Mouse (Mus musculus) embryonic facial prominence, embryonic 12.5 days (tissue): ENCODE measurements around the gene Cry1. TPM values are rescaled to one million over a fixed set of nuclear protein-coding genes. Genes with fewer than 3 reads are reported as not detected.

Experiments used
- ATAC-seq: fragments of 200-750 bp; cut with Nextera tagmentation; 2 replicates; pipeline ENCODE4 v1.8.0; 2017; ENCODE audit not compliant: insufficient number of reproducible peaks, insufficient read depth, low FRiP score, low TSS enrichment
- H3K27ac ChIP-seq: fragments of 300-500 bp; sonication (generic); 2 replicates; pipeline ENCODE4 v1.5.1; 2016; ENCODE audit warnings: mild to moderate bottlenecking
- H3K27me3 ChIP-seq: fragments of 300-500 bp; sonication (generic); 2 replicates; pipeline ENCODE4 v1.6.1; 2016; ENCODE audit warnings: mild to moderate bottlenecking, moderate library complexity
- H3K36me3 ChIP-seq: fragments of 300-500 bp; sonication (generic); 2 replicates; pipeline ENCODE4 v1.6.1; 2016; ENCODE audit warnings: mild to moderate bottlenecking
- H3K4me1 ChIP-seq: fragments of 300-500 bp; sonication (generic); 2 replicates; pipeline ENCODE4 v1.6.1; 2016
- H3K4me2 ChIP-seq: fragments of 300-500 bp; sonication (generic); replicated peaks from 2 replicates; pipeline ENCODE4 v1.6.1; 2016; ENCODE audit warnings: mild to moderate bottlenecking, moderate library complexity
- H3K4me3 ChIP-seq: fragments of 300-500 bp; sonication (generic); 2 replicates; pipeline ENCODE4 v1.5.1; 2016; ENCODE audit warnings: mild to moderate bottlenecking
- H3K9ac ChIP-seq: fragments of 300-500 bp; sonication (generic); 2 replicates; pipeline ENCODE4 v1.6.1; 2016; ENCODE audit warnings: mild to moderate bottlenecking, moderate library complexity
- H3K9me3 ChIP-seq: fragments of 300-500 bp; sonication (generic); 2 replicates; pipeline ENCODE4 v1.6.1; 2016; ENCODE audit warnings: mild to moderate bottlenecking, moderate library complexity
- WGBS: fragments of 180-500 bp; shearing (Covaris S2); methylation state at CpG from one replicate; pipeline ENCODE4 v1.1.7; 2016; 5-methylcytosine and 5-hydroxymethylcytosine counted together
- polyA plus RNA-seq: library from polyadenylated mRNA; unstranded; fragments of >200 nt; fragmentation: Nextera tagmentation; extraction: Ambion mirVana; gene quantifications from 2 replicates; pipeline ENCODE4 v1.2.1, GENCODE M21; 2016

Cry1 gene
- 37.8 and 38.4 TPM in 2 replicates for polyA plus RNA-seq

DNA sequence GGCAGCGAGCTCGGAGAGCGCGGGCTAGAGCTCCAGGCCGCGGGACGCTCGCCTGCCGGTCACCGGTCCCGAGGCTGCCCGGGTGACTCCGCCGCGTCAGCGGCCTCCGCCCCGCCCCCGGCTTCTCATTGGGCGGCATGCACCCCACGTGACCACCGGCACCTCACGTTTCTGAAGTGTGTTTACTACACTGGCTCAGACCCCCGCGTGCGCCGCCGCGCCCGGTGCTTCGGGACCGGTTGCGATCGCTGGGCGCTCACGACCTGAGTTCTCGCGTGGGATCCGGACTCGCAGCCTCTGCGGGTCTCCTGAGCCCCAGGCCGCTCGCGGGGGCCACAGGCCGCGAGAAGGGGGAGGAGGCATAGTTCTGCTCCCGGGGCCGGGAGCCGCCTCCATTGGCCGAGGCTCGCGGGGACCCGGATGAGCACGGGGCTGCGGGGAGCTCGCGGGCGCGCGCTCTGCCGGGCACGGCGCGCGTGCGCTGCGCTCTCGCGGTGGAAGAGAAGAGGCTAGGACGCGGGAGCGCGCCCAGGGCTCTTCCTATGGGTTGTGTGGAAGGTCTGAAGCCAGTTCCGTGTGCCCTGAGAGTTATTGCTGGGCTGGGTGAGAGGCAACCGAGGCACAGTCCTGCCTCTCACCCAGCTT, at the start of gene Cry1:
Gene Cry1 (minus strand): TSS at position 101 of the 645 bp plus-strand sequence.
- no peaks in the 10 kb centered on the region for H3K27me3 ChIP-seq
- WGBS: under 1% methylated on average over 73 of the region's 75 CpGs
- H3K4me3 ChIP-seq: peak within 1 kb of the TSS; percentile 64
- peak within 1 kb of the TSS; percentile 97 for H3K4me2 ChIP-seq
- H3K27ac ChIP-seq: peak within 1 kb of the TSS; percentile 88
- H3K4me1 ChIP-seq: peaks cover 13% of the 10 kb centered on the region; the same call in 1 of the 2 replicates
- peak within 1 kb of the TSS; percentile 70 for H3K9ac ChIP-seq
- H3K36me3 ChIP-seq: no peaks in the 10 kb centered on the region
- no peaks in the 10 kb centered on the region for H3K9me3 ChIP-seq
- ATAC-seq: peak; percentile 90

DNA sequence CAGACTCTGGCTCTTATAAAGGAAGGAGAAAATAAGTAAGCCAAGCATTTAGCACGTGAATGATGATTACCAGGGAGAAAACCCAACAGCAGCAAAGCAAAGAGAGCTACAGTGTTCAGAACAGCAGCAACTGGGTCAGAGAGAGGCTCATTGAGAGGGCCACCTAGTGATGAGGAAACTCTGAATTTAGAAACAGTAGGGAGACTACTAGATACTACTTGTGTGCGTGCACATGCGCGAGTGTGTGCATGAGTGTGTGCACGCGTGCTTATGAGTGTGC, 36.8 kb upstream of the Cry1 start:
- Histone ChIP-seq H3K9me3 (no peaks in the 10 kb centered on the region), H3K4me2 (0 out of 2 replicates have a peak overlapping the region, but pooled peaks have one; percentile 19), H3K27ac (no peak overlapping the region), H3K27me3 (no peaks in the 10 kb centered on the region; the same call in 1 of the 2 replicates), H3K9ac (no peak overlapping the region), H3K4me1 (no peaks in the 10 kb centered on the region), H3K36me3 (no peaks in the 10 kb centered on the region), H3K4me3 (no peak overlapping the region)
- 85% methylated on average over 6 of the region's 6 CpGs for WGBS
- no peak for ATAC-seq

DNA sequence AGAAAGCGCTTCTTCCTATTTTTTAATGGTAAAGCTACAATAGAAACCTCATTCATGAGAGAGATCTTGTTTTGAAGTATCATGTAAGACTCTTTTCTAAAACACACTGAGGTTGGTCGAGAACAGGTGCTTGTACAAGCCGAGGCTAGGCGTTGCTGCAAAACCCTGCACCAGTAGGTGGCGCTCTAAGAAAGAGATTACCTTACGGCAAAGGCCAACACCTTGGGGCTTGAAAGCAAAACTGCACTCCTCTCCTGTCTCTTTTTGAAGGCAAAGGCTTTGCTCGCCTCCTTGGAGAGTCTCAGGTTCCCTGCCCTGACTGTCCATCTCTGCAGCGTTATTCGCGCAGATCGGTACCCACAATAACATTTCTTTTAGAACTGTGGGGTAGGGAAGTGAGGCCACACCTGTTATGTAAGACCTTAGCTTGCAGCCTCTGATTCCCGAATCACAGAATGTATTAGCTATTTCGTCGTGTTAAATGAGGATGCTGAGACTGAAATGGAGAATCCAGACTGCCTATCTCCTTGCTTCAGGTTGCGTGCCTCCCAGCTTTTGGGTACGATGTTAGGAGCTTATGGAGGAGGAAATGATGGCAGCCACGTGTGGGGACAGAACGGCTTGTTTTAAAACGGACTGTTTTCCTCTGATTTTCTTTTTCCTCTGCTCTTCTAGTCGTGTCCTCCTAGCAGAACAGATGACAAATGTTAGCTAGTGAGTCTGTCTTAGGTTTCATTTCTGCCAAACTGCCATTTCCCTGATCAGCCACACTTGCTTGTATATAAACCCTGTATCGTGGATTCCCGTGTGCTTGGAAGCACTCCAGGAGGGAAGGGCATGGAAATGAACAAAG, 36.3 kb upstream of the Cry1 start:
- H3K4me1 ChIP-seq: no peaks in the 10 kb centered on the region
- no peak overlapping the region for H3K27ac ChIP-seq
- peak overlapping the region; percentile 19; the same call in 1 of the 2 replicates for H3K4me2 ChIP-seq
- no peaks in the 10 kb centered on the region for H3K36me3 ChIP-seq
- WGBS: 35% methylated on average over 22 of the region's 22 CpGs
- no peak overlapping the region for H3K9ac ChIP-seq
- H3K9me3 ChIP-seq: no peaks in the 10 kb centered on the region
- H3K4me3 ChIP-seq: no peak overlapping the region
- H3K27me3 ChIP-seq: no peaks in the 10 kb centered on the region; the same call in 1 of the 2 replicates
- ATAC-seq: 0 out of 2 replicates have a peak, but pooled peaks have one; percentile 28

GRCm38 (mm10) chr10:85214847-85215246, 30.0 kb upstream of the Cry1 start:
- H3K4me3 ChIP-seq: no peak overlapping the region
- H3K36me3 ChIP-seq: no peaks in the 10 kb centered on the region
- no peak overlapping the region for H3K4me2 ChIP-seq
- H3K4me1 ChIP-seq: no peaks in the 10 kb centered on the region
- ATAC-seq: no peak
- H3K27me3 ChIP-seq: no peaks in the 10 kb centered on the region
- H3K27ac ChIP-seq: no peak overlapping the region
- WGBS: 74% methylated on average over 5 of the region's 5 CpGs
- H3K9ac ChIP-seq: no peak overlapping the region
- no peaks in the 10 kb centered on the region for H3K9me3 ChIP-seq

- Histone ChIP-seq H3K4me2 (no peak overlapping the region), H3K36me3 (no peaks in the 10 kb centered on the region), H3K9ac (no peak overlapping the region), H3K27ac (no peak overlapping the region), H3K4me1 (no peaks in the 10 kb centered on the region), H3K9me3 (no peaks in the 10 kb centered on the region), H3K27me3 (no peaks in the 10 kb centered on the region), H3K4me3 (no peak overlapping the region)
- WGBS: 90% methylated on average over 5 of the region's 5 CpGs
- no peak for ATAC-seq
Observed at GRCm38 (mm10) chr10:85211673-85212072, 26.8 kb upstream of the Cry1 start.

GRCm38 (mm10) chr10:85210125-85210524, 25.3 kb upstream of the Cry1 start:
- 68% methylated on average over 3 of the region's 3 CpGs for WGBS
- Histone ChIP-seq H3K27me3 (no peaks in the 10 kb centered on the region), H3K4me3 (no peak overlapping the region), H3K36me3 (no peaks in the 10 kb centered on the region), H3K27ac (no peak overlapping the region), H3K9ac (no peak overlapping the region), H3K9me3 (no peaks in the 10 kb centered on the region), H3K4me2 (no peak overlapping the region), H3K4me1 (no peaks in the 10 kb centered on the region)
- ATAC-seq: no peak

GRCm38 (mm10) chr10:85209119-85209605, 24.3 kb upstream of the Cry1 start:
- Histone ChIP-seq H3K27me3 (no peaks in the 10 kb centered on the region), H3K9ac (no peak overlapping the region), H3K4me2 (no peak overlapping the region), H3K4me3 (no peak overlapping the region), H3K27ac (no peak overlapping the region), H3K4me1 (no peaks in the 10 kb centered on the region), H3K36me3 (no peaks in the 10 kb centered on the region), H3K9me3 (no peaks in the 10 kb centered on the region)
- no peak for ATAC-seq

DNA sequence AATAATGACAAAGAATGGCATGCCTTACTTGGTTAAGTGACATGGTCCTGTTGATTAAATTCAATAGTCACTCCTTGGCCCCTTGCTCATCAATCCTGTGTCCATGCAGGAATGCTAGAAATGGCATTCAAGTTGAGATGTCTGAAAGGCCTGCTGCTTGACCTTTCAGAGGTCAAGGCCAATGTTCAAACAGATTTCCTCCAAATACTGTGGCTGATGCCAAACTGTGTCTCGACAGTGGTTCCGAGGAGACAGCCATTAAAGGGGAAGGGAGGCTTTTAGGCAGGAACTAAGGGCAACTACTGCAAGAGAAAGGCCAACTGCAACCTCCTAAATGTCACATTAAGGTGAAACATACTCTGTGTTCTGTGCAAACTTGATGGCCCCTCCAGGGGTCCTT, 20.5 kb upstream of the Cry1 start:
- no peak overlapping the region for H3K4me3 ChIP-seq
- 42% methylated on average over 2 of the region's 2 CpGs for WGBS
- no peaks in the 10 kb centered on the region for H3K27me3 ChIP-seq
- no peak overlapping the region for H3K27ac ChIP-seq
- no peaks in the 10 kb centered on the region for H3K36me3 ChIP-seq
- H3K9me3 ChIP-seq: no peaks in the 10 kb centered on the region
- no peaks in the 10 kb centered on the region for H3K4me1 ChIP-seq
- no peak overlapping the region for H3K4me2 ChIP-seq
- no peak overlapping the region for H3K9ac ChIP-seq
- no peak for ATAC-seq

DNA sequence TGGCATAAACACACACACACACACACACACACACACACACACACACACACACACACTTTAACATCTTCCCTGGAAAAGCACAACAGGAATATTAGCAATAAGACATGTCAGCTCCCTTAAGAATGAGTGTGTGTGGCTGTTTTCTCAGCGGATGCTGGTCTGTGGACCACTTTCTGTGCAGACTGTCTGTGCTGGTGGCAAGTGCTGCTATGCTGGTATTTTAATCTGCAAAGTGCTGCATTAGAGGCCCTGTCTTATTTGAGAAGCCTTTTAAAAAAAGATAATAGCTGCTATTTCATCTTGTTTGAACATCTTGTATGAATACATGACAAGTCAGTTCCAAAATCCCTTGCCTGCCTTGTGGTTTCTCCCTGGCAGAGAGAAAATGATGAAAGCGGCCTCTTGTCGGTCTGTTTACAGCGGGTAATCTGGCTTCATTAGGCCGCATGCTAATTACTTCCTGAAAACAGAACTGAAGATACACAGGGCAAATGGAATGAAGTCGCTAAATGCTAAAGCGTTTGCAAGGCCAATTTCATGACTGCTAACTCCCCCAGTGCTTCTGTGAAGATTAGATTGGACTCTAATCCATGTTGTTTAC, 19.5 kb upstream of the Cry1 start:
- no peaks in the 10 kb centered on the region for H3K27me3 ChIP-seq
- no peak overlapping the region for H3K27ac ChIP-seq
- ATAC-seq: no peak
- H3K9me3 ChIP-seq: no peaks in the 10 kb centered on the region
- no peak overlapping the region for H3K4me2 ChIP-seq
- 29% methylated on average over 7 of the region's 7 CpGs for WGBS
- H3K4me3 ChIP-seq: no peak overlapping the region
- H3K4me1 ChIP-seq: no peaks in the 10 kb centered on the region
- H3K36me3 ChIP-seq: no peaks in the 10 kb centered on the region
- no peak overlapping the region for H3K9ac ChIP-seq

DNA sequence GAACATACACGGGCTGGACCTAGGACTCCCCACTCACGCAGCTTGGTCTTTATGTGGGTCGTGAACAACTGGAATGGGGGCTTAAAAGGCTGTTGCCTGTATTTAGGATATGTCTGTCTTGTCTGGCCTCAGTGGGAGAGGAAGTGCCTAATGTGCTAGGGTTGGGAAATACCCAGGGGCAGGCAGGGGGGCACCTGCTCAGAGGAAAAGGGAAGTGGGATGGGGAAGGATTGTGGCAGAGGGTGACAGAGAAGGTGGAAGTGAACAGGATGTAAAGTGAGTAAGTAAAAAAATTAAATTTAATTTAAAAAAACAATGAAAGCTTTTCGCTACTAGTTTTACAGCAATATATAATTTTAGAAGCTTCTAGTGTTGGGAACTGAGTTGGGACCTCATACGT, 9.7 kb upstream of the Cry1 start:
- Histone ChIP-seq H3K4me1 (0 out of 2 replicates have a peak, but pooled peaks cover 2% of the 10 kb centered on the region), H3K9ac (no peak overlapping the region), H3K4me3 (no peak overlapping the region), H3K27me3 (no peaks in the 10 kb centered on the region), H3K27ac (no peak overlapping the region), H3K36me3 (no peaks in the 10 kb centered on the region), H3K9me3 (no peaks in the 10 kb centered on the region), H3K4me2 (no peak overlapping the region)
- no peak for ATAC-seq
- WGBS: 77% methylated on average over 5 of the region's 5 CpGs

GRCm38 (mm10) chr10:85193321-85193720, 8.5 kb upstream of the Cry1 start:
- 82% methylated on average over 3 of the region's 3 CpGs for WGBS
- no peaks in the 10 kb centered on the region for H3K27me3 ChIP-seq
- no peak for ATAC-seq
- no peak overlapping the region for H3K27ac ChIP-seq
- no peak overlapping the region for H3K4me3 ChIP-seq
- H3K9ac ChIP-seq: no peak overlapping the region
- H3K9me3 ChIP-seq: no peaks in the 10 kb centered on the region
- H3K36me3 ChIP-seq: no peaks in the 10 kb centered on the region
- no peak overlapping the region for H3K4me2 ChIP-seq
- H3K4me1 ChIP-seq: 0 out of 2 replicates have a peak, but pooled peaks cover 5% of the 10 kb centered on the region

DNA sequence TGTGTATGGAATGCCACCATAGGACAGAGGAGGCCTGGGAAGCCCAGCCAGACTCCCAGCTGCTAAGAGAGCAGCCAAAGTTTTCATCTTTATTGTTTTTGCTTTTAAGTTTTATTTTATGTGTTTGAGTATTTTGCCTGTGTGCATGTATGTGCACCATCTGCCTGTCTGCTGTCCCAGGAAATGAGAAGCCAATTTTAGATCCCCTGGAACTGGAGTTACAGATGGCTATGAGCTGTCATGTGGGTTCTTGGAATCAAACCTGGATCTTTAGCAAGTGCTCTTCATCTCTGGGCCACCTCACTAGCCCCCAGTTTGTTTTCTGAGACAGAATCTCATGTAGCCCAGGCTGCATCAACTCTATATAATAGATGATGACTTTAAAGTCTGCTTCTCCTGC, 5.8 kb upstream of the Cry1 start:
- Histone ChIP-seq H3K9ac (no peak overlapping the region), H3K9me3 (no peaks in the 10 kb centered on the region), H3K27me3 (no peaks in the 10 kb centered on the region), H3K36me3 (no peaks in the 10 kb centered on the region), H3K4me2 (no peak overlapping the region), H3K4me3 (no peak overlapping the region), H3K27ac (no peak overlapping the region), H3K4me1 (0 out of 2 replicates have a peak, but pooled peaks cover 5% of the 10 kb centered on the region)
- no peak for ATAC-seq
